Mouse (Mus musculus) CH12.LX (cell line): ENCODE data around the gene Tbc1d2b. TPM values are rescaled to one million over a fixed set of nuclear protein-coding genes. Genes with fewer than 3 reads are reported as not detected.

Experiments
- DNase-seq: peaks from one replicate; pipeline ENCODE4 v3.0.0-alpha.2; 2013; ENCODE audit errors: extremely low read depth
- H3K27ac ChIP-seq: 2 replicates; pipeline ENCODE4 v1.5.1; 2012; ENCODE audit warnings: low read depth, mild to moderate bottlenecking, control low read depth, moderate library complexity; ENCODE audit not compliant: insufficient read depth
- H3K27me3 ChIP-seq: replicated peaks from 2 replicates; pipeline ENCODE3; 2012; ENCODE audit warnings: inconsistent platforms
- H3K36me3 ChIP-seq, 2 experiments: replicated peaks in 1 of 2; 2 replicates each; pipeline versions ENCODE3 to v1.6.1; 2012; ENCODE audit warnings: inconsistent platforms in 1 of 2, low read length in 1 of 2, mild to moderate bottlenecking in 1 of 2, mixed read lengths in 1 of 2, moderate library complexity in 1 of 2; ENCODE audit not compliant: control insufficient read depth in 1 of 2, insufficient read depth in 1 of 2
- H3K4me1 ChIP-seq, 2 experiments: 2 replicates each; pipeline ENCODE4 v1.6.1; 2012; ENCODE audit warnings: inconsistent platforms in 1 of 2, moderate library complexity in 1 of 2; ENCODE audit not compliant: insufficient read depth in 2 of 2, control insufficient read depth in 1 of 2
- H3K4me2 ChIP-seq: 2 replicates; pipeline ENCODE4 v1.6.1; 2012; ENCODE audit warnings: low read depth, mild to moderate bottlenecking, control low read depth; ENCODE audit not compliant: poor library complexity, insufficient read depth, severe bottlenecking
- H3K4me3 ChIP-seq, 3 experiments: fragments of 150-350 bp in 1 of 3; sonication (generic) in 1 of 3; replicated peaks in 1 of 3; 2 replicates each; pipeline versions ENCODE3 to v1.5.1; 2011 to 2012; ENCODE audit warnings: low read depth in 2 of 3, low read length in 2 of 3, mild to moderate bottlenecking in 2 of 3, moderate library complexity in 2 of 3, control low read depth in 1 of 3, improper control_type of control experiment in 1 of 3, inconsistent platforms in 1 of 3, mixed read lengths in 1 of 3; ENCODE audit not compliant: poor library complexity in 1 of 3
- H3K79me2 ChIP-seq: replicated peaks from 2 replicates; pipeline ENCODE4 v1.6.1; 2012; ENCODE audit warnings: mild to moderate bottlenecking, moderate library complexity; ENCODE audit not compliant: control insufficient read depth, poor library complexity, insufficient read depth, severe bottlenecking; ENCODE audit errors: extremely low read depth
- H3K9ac ChIP-seq: 2 replicates; pipeline ENCODE4 v1.6.1; 2012; ENCODE audit warnings: low read depth, mild to moderate bottlenecking, control low read depth, moderate library complexity; ENCODE audit not compliant: insufficient read depth
- H3K9me3 ChIP-seq: replicated peaks from 2 replicates; pipeline ENCODE3; 2012; ENCODE audit warnings: low read length, inconsistent platforms, mixed read lengths
- CHD2 ChIP-seq: IDR thresholded peaks from 2 replicates; pipeline ENCODE4 v1.6.1; 2011; ENCODE audit warnings: low read length, improper control_type of control experiment
- CTCF ChIP-seq, 2 experiments: IDR thresholded peaks in 1 of 2; conservative IDR thresholded peaks in 1 of 2; 2 replicates each; pipeline ENCODE4 v1.5.1; 2011 to 2012; ENCODE audit warnings: low read depth in 2 of 2, low read length in 2 of 2, improper control_type of control experiment in 1 of 2, inconsistent platforms in 1 of 2, mild to moderate bottlenecking in 1 of 2, moderate library complexity in 1 of 2
- ELF1 ChIP-seq: IDR thresholded peaks from 2 replicates; pipeline ENCODE4 v1.6.1; 2014; ENCODE audit warnings: low read depth, mild to moderate bottlenecking, inconsistent platforms, low read length, improper control_type of control experiment
- EP300 ChIP-seq: IDR thresholded peaks from 2 replicates; pipeline ENCODE4 v1.6.1; 2011; ENCODE audit warnings: low read length, improper control_type of control experiment
- ETS1 ChIP-seq: conservative IDR thresholded peaks from 2 replicates; pipeline ENCODE4 v1.6.1; 2012; ENCODE audit warnings: low read depth, mild to moderate bottlenecking, inconsistent platforms, low read length, improper control_type of control experiment, moderate library complexity
- HCFC1 ChIP-seq: IDR thresholded peaks from 2 replicates; pipeline ENCODE4 v1.6.1; 2012; ENCODE audit warnings: low read depth, mild to moderate bottlenecking, inconsistent platforms, low read length, improper control_type of control experiment
- IRF4 ChIP-seq: IDR thresholded peaks from 2 replicates; pipeline ENCODE4 v1.6.1; 2014; ENCODE audit warnings: low read depth, mild to moderate bottlenecking, inconsistent platforms, low read length, improper control_type of control experiment
- JUN ChIP-seq: IDR thresholded peaks from 2 replicates; pipeline ENCODE4 v1.6.1; 2011; ENCODE audit warnings: low read depth, mild to moderate bottlenecking, low read length, improper control_type of control experiment, moderate library complexity; ENCODE audit not compliant: insufficient read depth
- JUND ChIP-seq: conservative IDR thresholded peaks from 2 replicates; pipeline ENCODE4 v1.6.1; 2011; ENCODE audit warnings: low read depth, low read length, improper control_type of control experiment
- KAT2A ChIP-seq: IDR thresholded peaks from 2 replicates; pipeline ENCODE4 v1.6.1; 2012; ENCODE audit warnings: low read length, improper control_type of control experiment, inconsistent platforms; ENCODE audit not compliant: insufficient replicate concordance
- MAFK ChIP-seq: IDR thresholded peaks from 2 replicates; pipeline ENCODE4 v1.6.1; 2011; ENCODE audit warnings: low read length, improper control_type of control experiment; ENCODE audit not compliant: insufficient replicate concordance
- MAX ChIP-seq: IDR thresholded peaks from 2 replicates; pipeline ENCODE4 v1.6.1; 2011; ENCODE audit warnings: low read length, improper control_type of control experiment
- MAZ ChIP-seq: IDR thresholded peaks from 2 replicates; pipeline ENCODE4 v1.6.1; 2012; ENCODE audit warnings: low read depth, mild to moderate bottlenecking, inconsistent platforms, low read length, improper control_type of control experiment, moderate library complexity
- MYC ChIP-seq: IDR thresholded peaks from 2 replicates; pipeline ENCODE4 v1.6.1; 2011; ENCODE audit warnings: low read depth, mild to moderate bottlenecking, improper control_type of control experiment, low read length
- NELFE ChIP-seq: IDR thresholded peaks from 2 replicates; pipeline ENCODE4 v1.6.1; 2011; ENCODE audit warnings: low read depth, low read length, improper control_type of control experiment
- NRF1 ChIP-seq: IDR thresholded peaks from 2 replicates; pipeline ENCODE4 v1.6.1; 2014; ENCODE audit warnings: low read depth, mild to moderate bottlenecking, inconsistent platforms, low read length, improper control_type of control experiment, moderate library complexity
- PAX5 ChIP-seq: IDR thresholded peaks from 2 replicates; pipeline ENCODE4 v1.6.1; 2012; ENCODE audit warnings: low read length, inconsistent platforms, mixed read lengths
- POLR2A ChIP-seq: IDR thresholded peaks from 2 replicates; pipeline ENCODE4 v1.6.1; 2011; ENCODE audit warnings: low read depth, mild to moderate bottlenecking, improper control_type of control experiment, low read length
- RAD21 ChIP-seq: IDR thresholded peaks from 2 replicates; pipeline ENCODE4 v1.6.1; 2011; ENCODE audit warnings: low read depth, mild to moderate bottlenecking, low read length, improper control_type of control experiment, moderate library complexity
- RCOR1 ChIP-seq: conservative IDR thresholded peaks from 2 replicates; pipeline ENCODE4 v1.6.1; 2012; ENCODE audit warnings: low read depth, mild to moderate bottlenecking, inconsistent platforms, low read length, improper control_type of control experiment
- TBP ChIP-seq: conservative IDR thresholded peaks from 2 replicates; pipeline ENCODE4 v1.6.1; 2011; ENCODE audit warnings: low read depth, low read length, improper control_type of control experiment
- TCF12 ChIP-seq: IDR thresholded peaks from 2 replicates; pipeline ENCODE4 v1.6.1; 2014; ENCODE audit warnings: low read depth, mild to moderate bottlenecking, inconsistent platforms, low read length, improper control_type of control experiment
- UBTF ChIP-seq: IDR thresholded peaks from 2 replicates; pipeline ENCODE4 v1.6.1; 2012; ENCODE audit warnings: low read depth, mild to moderate bottlenecking, inconsistent platforms, low read length, improper control_type of control experiment, moderate library complexity
- USF1 ChIP-seq: IDR thresholded peaks from 2 replicates; pipeline ENCODE4 v1.6.1; 2014; ENCODE audit warnings: low read depth, mild to moderate bottlenecking, inconsistent platforms, low read length, improper control_type of control experiment
- USF2 ChIP-seq: conservative IDR thresholded peaks from 2 replicates; pipeline ENCODE4 v1.6.1; 2011; ENCODE audit warnings: low read depth, low read length, improper control_type of control experiment
- ZC3H11A ChIP-seq: IDR thresholded peaks from 2 replicates; pipeline ENCODE4 v1.6.1; 2012; ENCODE audit warnings: low read depth, mild to moderate bottlenecking, inconsistent platforms, low read length, improper control_type of control experiment
- ZKSCAN1 ChIP-seq: IDR thresholded peaks from 2 replicates; pipeline ENCODE4 v1.6.1; 2012; ENCODE audit warnings: low read depth, inconsistent platforms, low read length, improper control_type of control experiment, borderline replicate concordance
- ZMIZ1 ChIP-seq: IDR thresholded peaks from 2 replicates; pipeline ENCODE4 v1.6.1; 2012; ENCODE audit warnings: low read depth, mild to moderate bottlenecking, inconsistent platforms, low read length, improper control_type of control experiment
- dilution Hi-C: fragments of 300-500 bp; cut with MboI; formaldehyde crosslinking; loops from 2 replicates; pipeline ENCODE4 v1.14.3; 2020; ENCODE audit warnings: low sequenced_read_pairs; ENCODE audit not compliant: extremely low pct_unique_long_range_greater_than_20kb, extremely low pct_ligation_motif_present
- in situ Hi-C: fragments of 300-500 bp; cut with MboI; formaldehyde crosslinking; loops from 3 replicates; pipeline ENCODE4 v1.14.3; 2019; ENCODE audit warnings: low sequenced_read_pairs, low pct_ligation_motif_present, low pct_unique_long_range_greater_than_20kb, mixed read lengths
- polyA plus RNA-seq: library from polyadenylated mRNA; unstranded; fragments of >175 nt; gene quantifications from 2 replicates; pipeline ENCODE4 v1.2.1, GENCODE M21; 2012; ENCODE audit warnings: low read depth; ENCODE audit not compliant: insufficient read length
- total RNA-seq, 2 experiments: library from RNA; depleted of rRNA; stranded (reverse); fragments of 300-350 nt in 1 of 2; fragments of >200 nt in 1 of 2; gene quantifications; 2 replicates each; pipeline ENCODE4 v1.2.3; 2012 to 2014

Tbc1d2b gene
- total and polyA plus RNA-seq, 3 experiments = 0.60 to 1.3 (median 0.76) TPM

DNA sequence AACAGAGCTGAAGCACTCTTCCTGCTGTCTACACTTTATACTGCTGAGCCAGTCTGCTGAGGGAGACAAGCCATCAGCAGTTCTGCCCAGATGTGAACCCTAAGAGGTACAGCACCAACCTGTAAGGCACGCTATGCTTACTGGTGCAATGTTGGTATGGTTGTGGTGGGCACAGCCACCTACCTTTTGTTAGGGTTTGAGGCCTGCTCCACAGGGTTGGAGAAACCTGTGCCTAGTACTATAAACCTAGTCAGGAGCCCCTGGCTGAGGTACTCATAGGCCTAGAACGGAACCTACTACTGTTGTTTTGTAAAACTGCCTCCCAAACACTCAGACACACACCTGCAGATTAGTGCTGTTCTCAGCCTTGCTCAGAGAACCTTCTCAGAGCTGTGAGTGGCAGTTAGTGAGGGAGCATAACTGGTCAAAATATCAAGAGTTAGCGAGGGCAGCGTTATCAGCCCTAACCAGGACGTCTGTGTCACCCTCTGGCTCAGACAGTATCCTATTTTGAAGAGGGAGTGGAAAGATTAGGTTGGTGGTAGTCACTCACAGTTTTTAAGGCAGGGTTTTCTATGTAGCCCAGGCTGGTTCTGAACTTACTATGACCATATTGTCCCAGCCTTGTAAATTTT, 20.3 kb downstream of the Tbc1d2b start:
- DNase-seq = no peak
- H3K27me3 ChIP-seq = no peaks in the 10 kb centered on the region
- no peaks in the 10 kb centered on the region for H3K79me2 ChIP-seq
- H3K4me3 ChIP-seq = no peak overlapping the region
- H3K9me3 ChIP-seq = no peaks in the 10 kb centered on the region
- no peak overlapping the region for H3K4me2 ChIP-seq
- no peak overlapping the region for H3K9ac ChIP-seq
- H3K27ac ChIP-seq = no peak overlapping the region
- no peak for TF ChIP-seq ZKSCAN1
- TF ChIP-seq NELFE = no peak
- TF ChIP-seq CHD2 = no peak
- TF ChIP-seq CTCF (conservative IDR thresholded peaks at IDR 0.05 in 1 of 2, IDR thresholded peaks at IDR 0.05 in 1 of 2; ENCODE audit: low read depth in 2 of 2, low read length in 2 of 2) = no peak
- TF ChIP-seq ELF1 = no peak
- no peak for TF ChIP-seq RAD21
- TF ChIP-seq ZC3H11A = no peak
- no peak for TF ChIP-seq TCF12
- TF ChIP-seq MAZ = no peak
- TF ChIP-seq PAX5 = no peak
- no peak for TF ChIP-seq RCOR1
- no peak for TF ChIP-seq NRF1
- TF ChIP-seq MAX = no peak
- no peak for TF ChIP-seq MYC
- TF ChIP-seq USF2 = no peak
- TF ChIP-seq TBP = no peak
- no peak for TF ChIP-seq KAT2A
- no peak for TF ChIP-seq IRF4
- no peaks in the 10 kb centered on the region for H3K36me3 ChIP-seq
- dilution Hi-C loops (no loop called here), in situ Hi-C loops (no loop called here)
- peaks cover 8 to 68% of the 10 kb centered on the region in 2 experiments; a peak in 3 of 4 replicates for H3K4me1 ChIP-seq

DNA sequence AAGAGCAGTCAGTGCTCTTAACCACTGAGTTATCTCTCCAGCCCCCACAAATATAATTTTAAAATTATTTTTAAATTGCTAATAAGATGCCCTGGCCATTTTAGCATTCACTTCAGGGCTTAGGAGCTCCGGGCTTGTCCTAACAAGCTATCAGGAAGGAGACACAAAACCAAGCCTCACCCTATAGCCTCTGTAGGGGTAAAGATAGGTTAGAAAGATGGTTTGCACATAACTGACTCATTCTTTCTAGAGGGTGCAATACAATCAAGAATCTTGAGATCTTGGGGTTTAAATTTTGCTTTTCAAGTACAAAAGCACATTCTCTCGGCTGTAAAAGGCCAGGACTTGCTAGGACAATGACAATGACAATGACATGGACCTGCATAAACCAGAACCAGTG, 21.6 kb downstream of the Tbc1d2b start:
- Histone ChIP-seq H3K9ac (no peak overlapping the region), H3K4me2 (no peak overlapping the region), H3K27ac (no peak overlapping the region), H3K79me2 (no peaks in the 10 kb centered on the region), H3K4me3 (no peak overlapping the region), H3K4me1 (peaks cover 10 to 64% of the 10 kb centered on the region in 2 experiments; a peak in 3 of 4 replicates), H3K9me3 (no peaks in the 10 kb centered on the region), H3K36me3 (no peaks in the 10 kb centered on the region), H3K27me3 (no peaks in the 10 kb centered on the region)
- TF ChIP-seq NRF1 (no peak), ZC3H11A (no peak), CTCF (conservative IDR thresholded peaks at IDR 0.05 in 1 of 2, IDR thresholded peaks at IDR 0.05 in 1 of 2; ENCODE audit: low read depth in 2 of 2, low read length in 2 of 2) (no peak), POLR2A (no peak), ZMIZ1 (no peak), USF1 (no peak), JUN (no peak), NELFE (no peak), IRF4 (no peak), ETS1 (no peak), HCFC1 (no peak), ELF1 (no peak), UBTF (no peak), JUND (no peak), RAD21 (no peak), MYC (no peak), EP300 (no peak), CHD2 (no peak), MAFK (no peak), KAT2A (no peak)
- dilution Hi-C loops = no loop called here
- in situ Hi-C loops = no loop called here
- DNase-seq = no peak
